Mouse (Mus musculus): ENCODE results near the gene Ndrg4.

Ndrg4 gene

GRCm38 (mm10) chr8:95688073-95688672, 11.4 kb downstream of the Ndrg4 start:
- peak; percentile 81 for DNase-seq

- no peak for DNase-seq
These were observed 14.3 kb downstream of the Ndrg4 start for GRCm38 (mm10) chr8:95690929-95691541.

GRCm38 (mm10) chr8:95694631-95695030, 17.9 kb downstream of the Ndrg4 start:
- peak; percentile 75 for DNase-seq

- DNase-seq: no peak
These were observed 19.9 kb downstream of the Ndrg4 start for GRCm38 (mm10) chr8:95696661-95697060.

- peak; percentile 86 for DNase-seq
These were observed 20.3 kb downstream of the Ndrg4 start for GRCm38 (mm10) chr8:95697128-95697527.

- DNase-seq: no peak
These were observed 21.4 kb downstream of the Ndrg4 start for GRCm38 (mm10) chr8:95698179-95698578.

GRCm38 (mm10) chr8:95700282-95700681, 23.5 kb downstream of the Ndrg4 start:
- DNase-seq: peak; percentile 68

GRCm38 (mm10) chr8:95701809-95702208, 25.0 kb downstream of the Ndrg4 start:
- DNase-seq: no peak

GRCm38 (mm10) chr8:95702480-95703446, 26.0 kb downstream of the Ndrg4 start:
- peak; percentile 91 for DNase-seq

- DNase-seq: peak; percentile 88
These were observed 26.9 kb downstream of the Ndrg4 start for GRCm38 (mm10) chr8:95703461-95704260.

- DNase-seq: no peak
These were observed 27.8 kb downstream of the Ndrg4 start for GRCm38 (mm10) chr8:95704538-95704937.

GRCm38 (mm10) chr8:95709579-95709978, 32.8 kb downstream of the Ndrg4 start:
- no peak for DNase-seq

- no peak for DNase-seq
These were observed 34.2 kb downstream of the Ndrg4 start for GRCm38 (mm10) chr8:95711029-95711428.

GRCm38 (mm10) chr8:95712395-95712794, 35.6 kb downstream of the Ndrg4 start:
- DNase-seq: no peak

- no peak for DNase-seq
These were observed 36.6 kb downstream of the Ndrg4 start for GRCm38 (mm10) chr8:95713100-95714010.

GRCm38 (mm10) chr8:95714367-95714766, 37.6 kb downstream of the Ndrg4 start:
- no peak for DNase-seq

- DNase-seq: no peak
These were observed 38.1 kb downstream of the Ndrg4 start for GRCm38 (mm10) chr8:95714837-95715413.

- peak; percentile 86 for DNase-seq
These were observed 39.1 kb downstream of the Ndrg4 start, which contains the start of gene Setd6 for GRCm38 (mm10) chr8:95715676-95716531. TSS of gene Setd6 (plus strand) at chr8:95715881.

- no peak for DNase-seq
These were observed 40.0 kb downstream of the Ndrg4 start for GRCm38 (mm10) chr8:95716546-95717335.
